Mouse (Mus musculus): ENCODE results near the gene Aldh16a1.

DNA sequence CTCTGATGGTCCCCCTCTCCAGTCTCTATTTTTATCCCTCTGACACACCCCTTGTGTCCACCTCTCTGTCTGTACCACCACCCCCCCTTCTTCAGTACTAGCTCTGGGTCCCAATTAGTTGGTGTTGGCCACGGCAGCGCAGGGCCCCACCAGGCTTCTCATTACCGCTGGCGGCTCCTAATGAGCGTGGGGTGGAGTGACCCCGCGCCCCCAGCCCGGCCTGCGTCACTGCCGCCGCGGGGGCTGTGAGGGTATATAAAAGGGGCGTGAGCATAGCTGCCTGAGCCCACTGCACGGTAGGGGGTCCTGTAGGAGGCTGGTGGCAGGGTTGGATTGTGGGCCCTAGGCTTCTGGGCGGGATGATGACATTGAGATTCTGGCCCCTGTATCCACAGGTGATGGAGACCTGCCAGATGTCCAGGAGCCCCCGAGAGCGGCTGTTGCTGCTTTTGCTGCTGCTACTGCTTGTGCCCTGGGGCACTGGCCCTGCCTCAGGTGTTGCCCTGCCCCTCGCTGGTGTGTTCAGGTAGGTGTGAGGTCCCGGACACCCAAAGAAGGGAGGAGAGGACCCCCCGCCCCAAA, 26.6 kb upstream of the Aldh16a1 start, which contains the start of gene Pth2:
- TF ChIP-seq CTCF (IDR thresholded peaks at IDR 0.05; ENCODE audit: low read depth, low read length), result no peak
- TF ChIP-seq POLR2A (IDR thresholded peaks at IDR 0.05; ENCODE audit: extremely low read depth, insufficient read depth, low read length), result no peak
